Mouse (Mus musculus) embryonic facial prominence, embryonic 11.5 days (tissue): ENCODE results near the gene Tubb2b. TPM values are rescaled to one million over a fixed set of nuclear protein-coding genes. Genes with fewer than 3 reads are reported as not detected.

Source experiments
- ATAC-seq: fragments of 200-750 bp; cut with Nextera tagmentation; replicated peaks from 2 replicates; pipeline ENCODE4 v1.8.0; 2017; ENCODE audit warnings: low read depth; ENCODE audit not compliant: insufficient number of reproducible peaks, low FRiP score, low TSS enrichment
- DNase-seq: peaks from one replicate; pipeline ENCODE4 v3.0.0-alpha.2; 2015; ENCODE audit warnings: low spot score
- H3K27ac ChIP-seq: fragments of 300-500 bp; sonication (generic); replicated peaks from 2 replicates; pipeline ENCODE4 v1.5.1; 2014; ENCODE audit warnings: mild to moderate bottlenecking, low read depth, low read length, control low read depth
- H3K27me3 ChIP-seq: fragments of 300-500 bp; sonication (generic); 2 replicates; pipeline ENCODE4 v1.6.1; 2014; ENCODE audit warnings: mild to moderate bottlenecking, low read length, moderate library complexity, mixed read lengths; ENCODE audit not compliant: control insufficient read depth, insufficient read depth
- H3K36me3 ChIP-seq: fragments of 300-500 bp; sonication (generic); replicated peaks from 2 replicates; pipeline ENCODE4 v1.6.1; 2014; ENCODE audit warnings: low read depth, mild to moderate bottlenecking, low read length, moderate library complexity, mixed read lengths; ENCODE audit not compliant: control insufficient read depth, insufficient read depth
- H3K4me1 ChIP-seq: fragments of 300-500 bp; sonication (generic); 2 replicates; pipeline ENCODE4 v1.6.1; 2014; ENCODE audit warnings: low read length, mixed read lengths; ENCODE audit not compliant: control insufficient read depth, insufficient read depth
- H3K4me2 ChIP-seq: fragments of 300-500 bp; sonication (generic); 2 replicates; pipeline ENCODE4 v1.6.1; 2014; ENCODE audit warnings: low read depth, mild to moderate bottlenecking, control low read depth, low read length, moderate library complexity
- H3K4me3 ChIP-seq: fragments of 300-500 bp; sonication (generic); 2 replicates; pipeline ENCODE4 v1.5.1; 2014; ENCODE audit warnings: low read depth, low read length, control low read depth
- H3K9ac ChIP-seq: fragments of 300-500 bp; sonication (generic); replicated peaks from 2 replicates; pipeline ENCODE4 v1.6.1; 2014; ENCODE audit warnings: mild to moderate bottlenecking, control low read depth, low read length
- H3K9me3 ChIP-seq: fragments of 300-500 bp; sonication (generic); replicated peaks from 2 replicates; pipeline ENCODE4 v1.6.1; 2016; ENCODE audit warnings: mild to moderate bottlenecking, low read length, inconsistent platforms, mixed read lengths; ENCODE audit not compliant: control insufficient read depth
- WGBS: fragments of 180-500 bp; shearing (Covaris S2); extraction: QIAGEN DNeasy Blood & Tissue Kit; methylation state at CpG from one replicate; pipeline ENCODE4 v1.1.7; 2014; 5-methylcytosine and 5-hydroxymethylcytosine counted together
- polyA plus RNA-seq: library from polyadenylated mRNA; unstranded; fragments of >200 nt; fragmentation: Nextera tagmentation; extraction: Ambion mirVana; gene quantifications from 2 replicates; pipeline ENCODE4 v1.2.1, GENCODE M21; 2014

Tubb2b gene
- polyA plus RNA-seq, 1 experiment from 2014 or later, result 77.6 TPM

- H3K27ac ChIP-seq, result peak overlapping the region; percentile 85
- no peaks in the 10 kb centered on the region for H3K27me3 ChIP-seq
- WGBS, result 47% methylated on average over 5 of the region's 5 CpGs
- DNase-seq, result peak; percentile 11
- H3K9me3 ChIP-seq, result no peaks in the 10 kb centered on the region
- H3K4me2 ChIP-seq, result peak overlapping the region; percentile 46
- no peaks in the 10 kb centered on the region for H3K4me1 ChIP-seq
- ATAC-seq, result no peak
- H3K4me3 ChIP-seq, result peak overlapping the region; percentile 34; the same call in 1 of the 2 replicates
- peak overlapping the region; percentile 48 for H3K9ac ChIP-seq
- no peaks in the 10 kb centered on the region for H3K36me3 ChIP-seq
Observed at GRCm38 (mm10) chr13:34149463-34150176, 19.4 kb upstream of the Tubb2b start.

DNA sequence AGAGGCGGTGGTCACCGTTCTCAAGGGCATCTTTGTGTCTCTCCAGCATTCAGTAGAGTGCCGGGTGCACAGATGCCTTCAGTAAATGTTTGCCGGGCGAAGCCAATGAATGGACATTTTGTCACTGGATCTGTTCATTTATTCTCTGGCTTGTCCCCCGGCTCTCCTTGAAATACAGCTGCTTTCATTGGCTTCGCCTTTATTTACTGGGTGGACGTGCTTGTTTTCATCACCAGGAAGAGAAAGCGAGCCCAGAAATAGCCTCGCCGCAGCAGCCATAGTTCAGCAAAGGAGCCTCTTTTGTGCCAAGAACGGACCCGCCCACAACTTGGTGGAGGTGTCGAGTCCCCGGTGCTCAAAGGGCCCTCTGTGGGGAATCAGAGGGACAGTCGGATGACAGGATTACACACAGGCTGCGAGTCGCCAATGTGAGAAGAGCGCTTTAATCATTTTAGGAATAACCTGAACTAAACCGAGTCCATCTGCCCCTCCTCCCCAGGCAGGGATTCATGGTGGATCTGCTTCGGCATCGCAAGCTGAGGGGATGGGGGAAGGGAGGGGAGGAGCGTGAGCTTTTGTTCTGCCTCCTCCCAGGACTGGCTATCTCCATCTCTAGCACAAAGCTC is 18.6 kb upstream of the Tubb2b start:
- DNase-seq, result peak; percentile 83
- Histone ChIP-seq H3K9ac (peak overlapping the region; percentile 48), H3K4me1 (no peaks in the 10 kb centered on the region), H3K27ac (peak overlapping the region; percentile 85), H3K4me2 (peak overlapping the region; percentile 46), H3K27me3 (no peaks in the 10 kb centered on the region), H3K36me3 (no peaks in the 10 kb centered on the region), H3K4me3 (peak overlapping the region; percentile 34), H3K9me3 (no peaks in the 10 kb centered on the region)
- WGBS, result 2% methylated on average over 23 of the region's 23 CpGs
- ATAC-seq, result peak; percentile 78

GRCm38 (mm10) chr13:34148181-34148580 is 17.9 kb upstream of the Tubb2b start:
- no peaks in the 10 kb centered on the region for H3K4me1 ChIP-seq
- no peaks in the 10 kb centered on the region for H3K36me3 ChIP-seq
- no peak overlapping the region for H3K9ac ChIP-seq

DNA sequence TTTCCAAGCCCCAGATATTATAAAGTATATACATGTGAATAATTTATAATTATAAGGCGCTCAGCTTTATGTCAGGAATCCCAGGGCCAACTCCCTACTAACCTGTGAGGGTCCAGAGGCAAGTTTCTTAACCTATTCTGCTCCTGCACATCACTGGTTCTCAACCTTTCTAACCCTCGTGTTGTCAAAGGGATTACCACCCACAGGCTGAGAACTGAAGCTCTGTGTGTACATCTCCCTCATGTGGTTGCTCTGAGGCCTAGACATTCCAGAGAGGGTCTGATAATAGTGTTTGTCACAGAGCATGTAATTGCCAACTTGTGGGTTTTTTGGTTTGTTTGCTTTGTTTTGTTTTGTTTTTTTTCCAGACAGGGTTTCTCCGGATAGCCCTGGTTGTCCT is 16.6 kb upstream of the Tubb2b start:
- no peaks in the 10 kb centered on the region for H3K36me3 ChIP-seq
- H3K4me3 ChIP-seq, result no peak overlapping the region
- H3K9ac ChIP-seq, result no peak overlapping the region
- no peaks in the 10 kb centered on the region for H3K9me3 ChIP-seq
- H3K27me3 ChIP-seq, result no peaks in the 10 kb centered on the region
- DNase-seq (no peak), ATAC-seq (no peak)
- H3K4me1 ChIP-seq, result no peaks in the 10 kb centered on the region
- H3K27ac ChIP-seq, result no peak overlapping the region
- WGBS, result 57% methylated on average over 3 of the region's 3 CpGs
- H3K4me2 ChIP-seq, result no peak overlapping the region

More at GRCm38 (mm10) chr13:34148181-34148580, 17.9 kb upstream of the Tubb2b start:
- H3K27ac ChIP-seq, result peak overlapping the region; percentile 85; the same call in 1 of the 2 replicates
- ATAC-seq (no peak), DNase-seq (no peak)
- no peak overlapping the region for H3K4me3 ChIP-seq
- no peak overlapping the region for H3K4me2 ChIP-seq
- 64% methylated on average over 3 of the region's 3 CpGs for WGBS
- H3K9me3 ChIP-seq, result no peaks in the 10 kb centered on the region
- H3K27me3 ChIP-seq, result no peaks in the 10 kb centered on the region

DNA sequence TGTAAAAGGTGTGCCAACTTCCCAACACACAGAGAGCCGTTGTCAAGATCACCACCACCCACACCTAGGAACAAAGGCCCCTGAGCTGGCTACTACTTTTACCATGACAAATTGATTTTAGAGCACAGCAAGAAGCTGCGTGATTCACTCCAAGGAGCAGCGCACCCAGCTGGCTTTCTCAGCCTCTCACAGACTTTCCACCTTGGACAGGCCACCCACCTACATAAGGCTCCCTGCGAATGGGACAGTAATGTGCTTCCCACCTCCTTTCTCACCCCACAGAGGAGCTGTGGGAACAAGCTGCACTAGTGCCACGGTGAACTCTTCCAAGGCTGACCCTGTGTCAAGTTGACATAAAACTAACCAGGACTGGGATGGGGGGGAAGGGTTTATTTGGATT is 13.1 kb upstream of the Tubb2b start:
- Histone ChIP-seq H3K9ac (no peak overlapping the region), H3K9me3 (no peaks in the 10 kb centered on the region), H3K36me3 (no peaks in the 10 kb centered on the region), H3K4me3 (no peak overlapping the region), H3K4me1 (no peaks in the 10 kb centered on the region), H3K27me3 (no peaks in the 10 kb centered on the region), H3K27ac (no peak overlapping the region), H3K4me2 (no peak overlapping the region)
- WGBS, result 50% methylated on average over 5 of the region's 5 CpGs
- no peak for DNase-seq
- ATAC-seq, result no peak

- H3K9me3 ChIP-seq, result no peaks in the 10 kb centered on the region
- no peaks in the 10 kb centered on the region for H3K27me3 ChIP-seq
- H3K4me1 ChIP-seq, result no peaks in the 10 kb centered on the region
- no peaks in the 10 kb centered on the region for H3K36me3 ChIP-seq
- no peak overlapping the region for H3K4me3 ChIP-seq
- ATAC-seq (no peak), DNase-seq (no peak)
- H3K27ac ChIP-seq, result no peak overlapping the region
- H3K4me2 ChIP-seq, result no peak overlapping the region
- whole genome bisulfite sequencing, result 63% methylated on average over 7 of the region's 7 CpGs
- no peak overlapping the region for H3K9ac ChIP-seq
Observed at GRCm38 (mm10) chr13:34136605-34137004, 6.3 kb upstream of the Tubb2b start.

DNA sequence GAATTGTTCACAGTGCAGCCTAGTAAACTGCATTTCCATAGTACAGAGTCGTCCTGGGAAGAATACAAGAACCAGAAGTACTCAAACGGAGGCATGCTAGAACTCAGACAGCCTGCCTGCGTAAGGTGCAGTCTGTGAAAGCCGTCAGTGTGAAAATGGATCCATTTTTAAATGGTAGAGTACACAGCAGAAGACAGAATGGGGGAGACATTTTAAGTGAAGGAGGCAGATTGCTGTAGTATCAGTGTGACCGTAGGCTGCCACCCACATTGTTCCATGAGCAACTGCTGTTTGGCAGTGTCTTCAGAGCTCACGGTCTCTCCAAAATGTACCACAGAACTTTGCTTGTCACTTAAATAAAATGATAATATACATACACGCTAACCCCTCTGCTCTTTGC is 4.0 kb upstream of the Tubb2b start:
- 59% methylated on average over 7 of the region's 7 CpGs for WGBS
- Histone ChIP-seq H3K4me3 (no peak overlapping the region), H3K9me3 (no peaks in the 10 kb centered on the region), H3K4me2 (no peak overlapping the region; the same call in 1 of the 2 replicates), H3K36me3 (no peaks in the 10 kb centered on the region), H3K4me1 (no peaks in the 10 kb centered on the region), H3K9ac (no peak overlapping the region), H3K27me3 (no peaks in the 10 kb centered on the region), H3K27ac (peak overlapping the region; percentile 75)
- ATAC-seq, result no peak
- no peak for DNase-seq

- Histone ChIP-seq H3K4me2 (peak overlapping the region; percentile 32), H3K9me3 (no peaks in the 10 kb centered on the region), H3K27ac (peak overlapping the region; percentile 75), H3K36me3 (no peaks in the 10 kb centered on the region), H3K4me1 (no peaks in the 10 kb centered on the region), H3K4me3 (peak overlapping the region; percentile 18), H3K27me3 (no peaks in the 10 kb centered on the region), H3K9ac (peak overlapping the region; percentile 55)
- DNase-seq (peak; percentile 68), ATAC-seq (no peak)
- 8% methylated on average over 15 of the region's 15 CpGs for WGBS
Observed at GRCm38 (mm10) chr13:34133326-34134071, 3.2 kb upstream of the Tubb2b start.
